Mouse (Mus musculus): ENCODE data around the gene Fam117a.

DNA sequence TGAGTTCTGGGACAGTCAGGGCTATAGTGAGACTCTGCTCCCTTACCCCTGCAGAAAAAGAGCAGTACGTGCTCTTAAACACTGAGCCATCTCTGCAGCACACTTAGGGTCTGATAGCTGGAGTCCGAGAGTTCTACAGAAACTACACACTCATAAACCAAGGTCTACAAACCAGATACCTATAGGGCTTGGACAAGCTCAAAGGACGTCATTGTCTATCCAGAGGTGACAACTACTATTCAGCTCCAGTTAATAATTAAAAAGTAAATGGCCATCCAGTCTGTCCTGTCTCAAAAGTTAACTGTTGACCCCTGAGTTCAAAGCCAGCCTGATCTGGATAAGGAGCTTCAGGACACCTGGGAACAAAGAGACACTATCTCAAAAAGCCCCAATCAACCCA is 35.0 kb upstream of the Fam117a start:
- no peak for TF ChIP-seq CTCF (IDR thresholded peaks at IDR 0.05; ENCODE audit: low read depth, low read length)
- no peak for TF ChIP-seq POLR2A (IDR thresholded peaks at IDR 0.05; ENCODE audit: borderline replicate concordance, low read depth, low read length)

All from bone marrow macrophage, adult 2 months (primary cell).